ENCODE assay signal across 22 mouse cellular contexts in the genomic region with DNA sequence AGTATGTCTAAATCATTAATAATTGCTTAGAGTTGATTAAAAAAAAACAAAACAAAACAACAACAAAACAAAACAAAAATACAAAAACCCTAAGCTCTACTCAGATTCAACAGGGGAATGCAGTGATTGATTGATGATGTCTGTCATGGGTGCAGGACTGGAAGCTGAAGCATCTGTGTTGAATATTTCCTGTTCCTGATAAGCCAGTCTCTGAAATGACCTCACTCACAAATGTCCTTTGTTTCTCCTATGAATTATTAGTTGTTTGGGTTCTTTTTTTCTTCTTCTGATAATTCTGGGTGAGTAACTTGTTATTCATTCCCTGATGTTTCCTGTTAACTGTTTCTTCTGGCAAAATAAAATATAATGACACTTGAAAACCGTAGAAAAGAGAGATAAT.
"Had no signal": no experiment of that assay in that cellular context is flagged by ENCODE, and none has a peak within 500 bp of the region (broad histone marks: within the 10 kb centered on the region; RNA-seq: fewer than 3 reads in every experiment).

No protein-coding gene starts in this region.

- DNase-seq: kidney, postnatal 10 days; kidney, postnatal 4 days; left cerebral cortex, postnatal 4 days; lung, adult 2 months; lung, postnatal 10 days; right cerebral cortex, adult 18-20 months; right cerebral cortex, postnatal 14 days; right cerebral cortex, postnatal 4 days; thymus, adult 2 months; thymus, postnatal 14 days; thymus, postnatal 4 days had no signal

- ATAC-seq: intestine, embryonic 16.5 days; liver, embryonic 12.5 days; midbrain, embryonic 15.5 days had no signal

- H3K4me1 ChIP-seq: limb, embryonic 12.5 days; limb, embryonic 15.5 days; liver, embryonic 12.5 days; liver, embryonic 15.5 days; midbrain, embryonic 12.5 days; midbrain, embryonic 15.5 days; neural tube, embryonic 12.5 days; neural tube, embryonic 15.5 days had no signal

- H3K27ac ChIP-seq: limb, embryonic 12.5 days; limb, embryonic 15.5 days; liver, embryonic 12.5 days; liver, embryonic 15.5 days; macrophage; midbrain, embryonic 12.5 days; midbrain, embryonic 15.5 days; neural tube, embryonic 12.5 days; neural tube, embryonic 15.5 days; stomach, postnatal 0 days had no signal

- H3K36me3 ChIP-seq: limb, embryonic 12.5 days; limb, embryonic 15.5 days; liver, embryonic 12.5 days; liver, embryonic 15.5 days; midbrain, embryonic 12.5 days; midbrain, embryonic 15.5 days; neural tube, embryonic 12.5 days; neural tube, embryonic 15.5 days had no signal

- H3K27me3 ChIP-seq: limb, embryonic 12.5 days; limb, embryonic 15.5 days; liver, embryonic 12.5 days; liver, embryonic 15.5 days; midbrain, embryonic 12.5 days; midbrain, embryonic 15.5 days; neural tube, embryonic 12.5 days; neural tube, embryonic 15.5 days had no signal

- H3K4me2 ChIP-seq: limb, embryonic 12.5 days; limb, embryonic 15.5 days; liver, embryonic 12.5 days; liver, embryonic 15.5 days; midbrain, embryonic 12.5 days; midbrain, embryonic 15.5 days; neural tube, embryonic 12.5 days; neural tube, embryonic 15.5 days had no signal

- H3K4me3 ChIP-seq: limb, embryonic 12.5 days; limb, embryonic 15.5 days; liver, embryonic 12.5 days; liver, embryonic 15.5 days; midbrain, embryonic 12.5 days; midbrain, embryonic 15.5 days; neural tube, embryonic 12.5 days; neural tube, embryonic 15.5 days had no signal

- H3K9me3 ChIP-seq: midbrain, embryonic 15.5 days had no signal

- H3K9ac ChIP-seq: limb, embryonic 12.5 days; limb, embryonic 15.5 days; liver, embryonic 12.5 days; liver, embryonic 15.5 days; midbrain, embryonic 12.5 days; midbrain, embryonic 15.5 days; neural tube, embryonic 12.5 days; neural tube, embryonic 15.5 days had no signal
